Mouse (Mus musculus): Measurements from ENCODE around the gene Fabp6. TPM values are rescaled to one million over a fixed set of nuclear protein-coding genes. Genes with fewer than 3 reads are reported as not detected.

The Fabp6 gene
- polyA plus RNA-seq, 1 experiment = not detected

GRCm38 (mm10) chr11:43585211-43586005 lies 15.9 kb downstream of the Fabp6 start:
- Histone ChIP-seq H3K4me3 (replicated peaks; ENCODE audit: control insufficient read depth, low read depth, low read length) (no peak overlapping the region), H3K4me1 (ENCODE audit: control insufficient read depth, insufficient read depth, low read length) (no peaks in the 10 kb centered on the region), H3K27ac (ENCODE audit: control insufficient read depth, insufficient read depth, low read depth, low read length, poor library complexity) (no peak overlapping the region)
- TF ChIP-seq CTCF (IDR thresholded peaks at IDR 0.05; ENCODE audit: control insufficient read depth, insufficient read depth, low read length) (no peak), POLR2A (IDR thresholded peaks at IDR 0.05; ENCODE audit: borderline replicate concordance, control insufficient read depth, low read depth, low read length) (no peak)
- WGBS = 89% methylated on average over 22 of the region's 22 CpGs

GRCm38 (mm10) chr11:43577713-43578478 lies 23.4 kb downstream of the Fabp6 start:
- Histone ChIP-seq H3K4me3 (replicated peaks; ENCODE audit: control insufficient read depth, low read depth, low read length) (no peak overlapping the region), H3K27ac (ENCODE audit: control insufficient read depth, insufficient read depth, low read depth, low read length, poor library complexity) (no peak overlapping the region), H3K4me1 (ENCODE audit: control insufficient read depth, insufficient read depth, low read length) (no peaks in the 10 kb centered on the region)
- 84% methylated on average over 11 of the region's 11 CpGs for WGBS
- TF ChIP-seq POLR2A (IDR thresholded peaks at IDR 0.05; ENCODE audit: borderline replicate concordance, control insufficient read depth, low read depth, low read length) = no peak
- TF ChIP-seq CTCF (IDR thresholded peaks at IDR 0.05; ENCODE audit: control insufficient read depth, insufficient read depth, low read length) = no peak

GRCm38 (mm10) chr11:43575376-43576151 lies 25.8 kb downstream of the Fabp6 start:
- no peaks in the 10 kb centered on the region for H3K4me1 ChIP-seq (ENCODE audit: control insufficient read depth, insufficient read depth, low read length)
- H3K27ac ChIP-seq (ENCODE audit: control insufficient read depth, insufficient read depth, low read depth, low read length, poor library complexity) = no peak overlapping the region
- no peak overlapping the region for H3K4me3 ChIP-seq (replicated peaks; ENCODE audit: control insufficient read depth, low read depth, low read length)
- WGBS = 22% methylated on average over 9 of the region's 9 CpGs
- TF ChIP-seq POLR2A (IDR thresholded peaks at IDR 0.05; ENCODE audit: borderline replicate concordance, control insufficient read depth, low read depth, low read length) (no peak), CTCF (IDR thresholded peaks at IDR 0.05; ENCODE audit: control insufficient read depth, insufficient read depth, low read length) (no peak)

- no peak overlapping the region for H3K4me3 ChIP-seq (replicated peaks; ENCODE audit: control insufficient read depth, low read depth, low read length)
- WGBS = 18% methylated on average over 3 of the region's 3 CpGs
- H3K4me1 ChIP-seq (ENCODE audit: control insufficient read depth, insufficient read depth, low read length) = no peaks in the 10 kb centered on the region
- TF ChIP-seq CTCF (IDR thresholded peaks at IDR 0.05; ENCODE audit: control insufficient read depth, insufficient read depth, low read length) (no peak), POLR2A (IDR thresholded peaks at IDR 0.05; ENCODE audit: borderline replicate concordance, control insufficient read depth, low read depth, low read length) (no peak)
- no peak overlapping the region for H3K27ac ChIP-seq (ENCODE audit: control insufficient read depth, insufficient read depth, low read depth, low read length, poor library complexity)
These were observed 26.3 kb downstream of the Fabp6 start for GRCm38 (mm10) chr11:43575061-43575375.

DNA sequence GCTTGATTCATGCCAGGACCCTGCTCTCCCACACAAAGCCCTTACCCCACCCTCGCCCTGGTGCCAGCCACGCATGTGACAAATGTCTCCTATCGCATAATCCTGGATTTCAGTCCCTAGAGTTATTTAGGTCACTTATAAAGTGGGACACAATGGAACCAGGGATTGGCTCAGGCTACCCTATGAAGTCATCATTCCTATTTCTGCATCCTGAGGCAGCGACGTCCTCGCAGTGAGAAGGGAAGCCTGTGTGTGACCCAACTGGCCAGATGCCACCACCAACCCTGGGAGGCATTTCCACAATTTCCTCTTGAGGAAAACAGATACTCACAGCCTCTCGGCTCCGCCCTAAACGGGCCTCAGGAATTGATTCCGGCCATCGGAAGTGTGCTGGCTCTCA lies 31.7 kb downstream of the Fabp6 start:
- no peak for TF ChIP-seq POLR2A (IDR thresholded peaks at IDR 0.05; ENCODE audit: borderline replicate concordance, control insufficient read depth, low read depth, low read length)
- TF ChIP-seq CTCF (IDR thresholded peaks at IDR 0.05; ENCODE audit: control insufficient read depth, insufficient read depth, low read length) = no peak

GRCm38 (mm10) chr11:43569188-43569587 lies 32.2 kb downstream of the Fabp6 start:
- Histone ChIP-seq H3K4me1 (ENCODE audit: control insufficient read depth, insufficient read depth, low read length) (peaks cover 2% of the 10 kb centered on the region; the same call in 1 of the 2 replicates), H3K27ac (ENCODE audit: control insufficient read depth, insufficient read depth, low read depth, low read length, poor library complexity) (no peak overlapping the region), H3K4me3 (replicated peaks; ENCODE audit: control insufficient read depth, low read depth, low read length) (no peak overlapping the region)
- WGBS = 25% methylated on average over 5 of the region's 5 CpGs
- TF ChIP-seq POLR2A (IDR thresholded peaks at IDR 0.05; ENCODE audit: borderline replicate concordance, control insufficient read depth, low read depth, low read length) (no peak), CTCF (IDR thresholded peaks at IDR 0.05; ENCODE audit: control insufficient read depth, insufficient read depth, low read length) (no peak)

More for the DNA sequence above, 31.7 kb downstream of the Fabp6 start:
- WGBS = 17% methylated on average over 11 of the region's 11 CpGs
- H3K4me3 ChIP-seq (replicated peaks; ENCODE audit: control insufficient read depth, low read depth, low read length) = no peak overlapping the region
- peaks cover 2% of the 10 kb centered on the region; the same call in 1 of the 2 replicates for H3K4me1 ChIP-seq (ENCODE audit: control insufficient read depth, insufficient read depth, low read length)
- no peak overlapping the region for H3K27ac ChIP-seq (ENCODE audit: control insufficient read depth, insufficient read depth, low read depth, low read length, poor library complexity)

GRCm38 (mm10) chr11:43568263-43568662 lies 33.1 kb downstream of the Fabp6 start:
- WGBS = 24% methylated on average over 5 of the region's 5 CpGs
- H3K4me1 ChIP-seq (ENCODE audit: control insufficient read depth, insufficient read depth, low read length) = peaks cover 2% of the 10 kb centered on the region; the same call in 1 of the 2 replicates
- no peak overlapping the region for H3K4me3 ChIP-seq (replicated peaks; ENCODE audit: control insufficient read depth, low read depth, low read length)
- TF ChIP-seq CTCF (IDR thresholded peaks at IDR 0.05; ENCODE audit: control insufficient read depth, insufficient read depth, low read length) (peak; percentile 68), POLR2A (IDR thresholded peaks at IDR 0.05; ENCODE audit: borderline replicate concordance, control insufficient read depth, low read depth, low read length) (no peak)
- no peak overlapping the region for H3K27ac ChIP-seq (ENCODE audit: control insufficient read depth, insufficient read depth, low read depth, low read length, poor library complexity)

DNA sequence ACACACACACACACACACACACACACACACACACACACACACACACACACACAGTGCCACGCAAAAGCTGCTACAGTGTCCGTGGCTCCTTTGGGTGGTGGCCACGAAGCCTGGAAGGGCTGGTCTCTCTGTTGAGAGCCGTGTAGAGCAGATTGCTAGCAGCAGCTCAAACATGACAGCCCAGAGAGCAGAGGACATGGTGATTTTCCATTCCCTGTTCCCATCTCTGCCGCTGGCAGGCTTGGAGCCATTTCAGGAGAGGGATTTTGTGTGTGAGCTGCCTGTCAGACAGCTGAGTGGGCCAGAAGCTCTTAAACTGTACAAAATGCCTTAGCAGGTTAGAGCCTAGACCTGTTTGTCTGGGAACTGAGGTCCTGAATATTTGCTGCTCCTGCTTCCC lies 34.6 kb downstream of the Fabp6 start:
- H3K4me1 ChIP-seq (ENCODE audit: control insufficient read depth, insufficient read depth, low read length) = peaks cover 2% of the 10 kb centered on the region; the same call in 1 of the 2 replicates
- no peak for TF ChIP-seq CTCF (IDR thresholded peaks at IDR 0.05; ENCODE audit: control insufficient read depth, insufficient read depth, low read length)
- no peak for TF ChIP-seq POLR2A (IDR thresholded peaks at IDR 0.05; ENCODE audit: borderline replicate concordance, control insufficient read depth, low read depth, low read length)
- WGBS = 84% methylated on average over 5 of the region's 5 CpGs
- H3K4me3 ChIP-seq (replicated peaks; ENCODE audit: control insufficient read depth, low read depth, low read length) = no peak overlapping the region
- no peak overlapping the region for H3K27ac ChIP-seq (ENCODE audit: control insufficient read depth, insufficient read depth, low read depth, low read length, poor library complexity)
